Mouse (Mus musculus) c-Kit-positive CD71-negative TER-119-negative erythroid progenitor cells, embryonic 14.5 days (primary cell): ENCODE data around the gene Zfp870.
A peak's percentile ranks its signal among the peaks of the same experiment; 100 is the strongest.

Experiments
- DNase-seq: peaks from one replicate; pipeline ENCODE4 v3.0.0-alpha.2; 2013; ENCODE audit warnings: low read depth

The Zfp870 gene

GRCm38 (mm10) chr17:32891239-32892180 lies at the start of gene Zfp870:
Gene Zfp870, minus strand, starts transcription at chr17:32891642.
- peak; percentile 69 for DNase-seq

- no peak for DNase-seq
Observed at GRCm38 (mm10) chr17:32939831-32940230, 48.4 kb upstream of the Zfp870 start.

- no peak for DNase-seq
Observed at GRCm38 (mm10) chr17:32927803-32928202, 36.4 kb upstream of the Zfp870 start.

GRCm38 (mm10) chr17:32924658-32925312 lies 33.3 kb upstream of the Zfp870 start:
- peak; percentile 24 for DNase-seq

- DNase-seq = no peak
Observed at GRCm38 (mm10) chr17:32923681-32924080, 32.2 kb upstream of the Zfp870 start.

GRCm38 (mm10) chr17:32919123-32919522 lies 27.7 kb upstream of the Zfp870 start:
- no peak for DNase-seq

GRCm38 (mm10) chr17:32917131-32917530 lies 25.7 kb upstream of the Zfp870 start, which contains the start of gene Cyp4f14:
Gene Cyp4f14, minus strand, starts transcription at chr17:32917342.
- no peak for DNase-seq

GRCm38 (mm10) chr17:32916075-32916474 lies 24.6 kb upstream of the Zfp870 start:
- DNase-seq = no peak

- no peak for DNase-seq
Observed at GRCm38 (mm10) chr17:32906172-32906571, 14.7 kb upstream of the Zfp870 start.

GRCm38 (mm10) chr17:32905239-32905638 lies 13.8 kb upstream of the Zfp870 start:
- peak; percentile 36 for DNase-seq

- no peak for DNase-seq
Observed at GRCm38 (mm10) chr17:32904414-32904813, 13.0 kb upstream of the Zfp870 start.

GRCm38 (mm10) chr17:32901751-32902525 lies 10.5 kb upstream of the Zfp870 start:
- no peak for DNase-seq

GRCm38 (mm10) chr17:32895421-32895820 lies 4.0 kb upstream of the Zfp870 start:
- DNase-seq = no peak

GRCm38 (mm10) chr17:32893901-32894300 lies 2.5 kb upstream of the Zfp870 start:
- DNase-seq = no peak

GRCm38 (mm10) chr17:32890852-32891238 lies 597 bp downstream of the Zfp870 start:
- no peak for DNase-seq

GRCm38 (mm10) chr17:32889611-32890010 lies 1.8 kb downstream of the Zfp870 start:
- no peak for DNase-seq

- DNase-seq = no peak
Observed at GRCm38 (mm10) chr17:32880320-32881218, 10.9 kb downstream of the Zfp870 start.

- DNase-seq = no peak
Observed at GRCm38 (mm10) chr17:32878773-32879172, 12.7 kb downstream of the Zfp870 start.

GRCm38 (mm10) chr17:32877471-32878171 lies 13.8 kb downstream of the Zfp870 start:
- no peak for DNase-seq

- DNase-seq = no peak
Observed at GRCm38 (mm10) chr17:32872696-32873095, 18.7 kb downstream of the Zfp870 start.

- no peak for DNase-seq
Observed at GRCm38 (mm10) chr17:32872091-32872490, 19.4 kb downstream of the Zfp870 start.
